8 mouse cellular contexts compared by ENCODE assay signal in the genomic region with DNA sequence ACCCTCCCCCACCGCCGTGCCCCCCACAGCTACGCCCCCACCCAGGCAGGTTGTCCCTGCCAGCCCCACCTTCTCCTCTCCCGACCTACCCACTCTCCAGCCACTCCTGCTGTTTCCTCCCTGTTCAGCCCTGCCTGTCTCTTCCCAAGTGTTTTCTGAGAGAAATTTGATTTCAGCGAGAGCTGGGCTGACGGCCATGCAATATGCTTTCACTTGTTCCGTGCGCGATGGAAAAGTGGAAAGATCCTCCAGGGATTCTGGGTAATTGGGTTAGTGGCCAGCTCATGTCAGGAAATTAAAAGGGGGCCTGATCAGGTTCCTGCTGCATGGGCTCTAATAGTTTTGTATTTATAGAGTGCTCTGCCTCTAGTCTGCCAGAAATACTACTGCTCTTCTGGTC.
DNase-seq lines count a peak whose midpoint lies in the region; ATAC-seq lines count a peak whose summit lies in the region.

No protein-coding gene starts in this region.

- H3K36me3 ChIP-seq in heart, embryonic 12.5 days = 0 out of 2 replicates have a peak, but pooled peaks cover 3% of the 10 kb centered on the region
- H3K36me3 ChIP-seq in limb, embryonic 12.5 days = no peaks in the 10 kb centered on the region

- no peaks in the 10 kb centered on the region for H3K9me3 ChIP-seq in heart, embryonic 12.5 days (replicated peaks)
- H3K9me3 ChIP-seq in limb, embryonic 12.5 days = 0 out of 2 replicates have a peak, but pooled peaks cover 4% of the 10 kb centered on the region

- DNase-seq in heart, postnatal 25 days (ENCODE audit: low spot score) = no peak
- peak; percentile 47 for DNase-seq in brain, embryonic 18.5 days (ENCODE audit: low read depth, low spot score)
- DNase-seq in gastrocnemius, postnatal 14 days = peak; percentile 24
- no peak for DNase-seq in kidney, postnatal 10 days
- DNase-seq in urinary bladder, postnatal 10 days (ENCODE audit: low spot score) = no peak
- DNase-seq in lung, postnatal 4 days = no peak

- peak overlapping the region; percentile 38 for H3K4me2 ChIP-seq in heart, embryonic 12.5 days
- H3K4me2 ChIP-seq in limb, embryonic 12.5 days = peak overlapping the region; percentile 45

- H3K4me1 ChIP-seq in heart, embryonic 12.5 days (replicated peaks) = peaks cover 20% of the 10 kb centered on the region
- peaks cover 15% of the 10 kb centered on the region for H3K4me1 ChIP-seq in limb, embryonic 12.5 days (replicated peaks)

- WGBS in heart, embryonic 12.5 days = 29% methylated on average over 8 of the region's 9 CpGs
- WGBS in limb, embryonic 12.5 days = 17% methylated on average over 9 of the region's 9 CpGs

- H3K4me3 ChIP-seq in heart, embryonic 12.5 days = no peak overlapping the region
- H3K4me3 ChIP-seq in limb, embryonic 12.5 days (replicated peaks) = no peak overlapping the region

- no peaks in the 10 kb centered on the region for H3K27me3 ChIP-seq in heart, embryonic 12.5 days (replicated peaks)
- no peaks in the 10 kb centered on the region for H3K27me3 ChIP-seq in limb, embryonic 12.5 days

- no peak overlapping the region for H3K9ac ChIP-seq in heart, embryonic 12.5 days
- H3K9ac ChIP-seq in limb, embryonic 12.5 days (replicated peaks) = no peak overlapping the region

- no peak overlapping the region for H3K27ac ChIP-seq in heart, embryonic 12.5 days (ENCODE audit: poor library complexity, severe bottlenecking)
- H3K27ac ChIP-seq in limb, embryonic 12.5 days = peak overlapping the region; percentile 69

- ATAC-seq in heart, embryonic 12.5 days (ENCODE audit: insufficient number of reproducible peaks, low FRiP score) = 0 out of 2 replicates have a peak, but pooled peaks have one; percentile 28
- peak; percentile 41; the same call in 1 of the 2 replicates for ATAC-seq in limb, embryonic 12.5 days (ENCODE audit: insufficient number of reproducible peaks, insufficient read depth, low FRiP score, low TSS enrichment, low read depth)

- intact Hi-C loops in heart, postnatal 25 days (cut with DNase I) = no loop called here
- intact Hi-C loops in gastrocnemius, postnatal 14 days (cut with DNase I; ENCODE audit: low total_unique reads) = no loop called here

Comparison
In these comparisons a context has a peak if more than half of its experiments do, and no peak if none do; other contexts are left out.
1. DNase-seq: peak in brain, embryonic 18.5 days (single experiment) and gastrocnemius, postnatal 14 days (single experiment); none in heart, postnatal 25 days (single experiment), kidney, postnatal 10 days (single experiment), urinary bladder, postnatal 10 days (single experiment) and lung, postnatal 4 days (0 of 2).